Mouse (Mus musculus): ENCODE measurements around the gene Klk14. TPM values are rescaled to one million over a fixed set of nuclear protein-coding genes. Genes with fewer than 3 reads are reported as not detected.

The Klk14 gene
- polyA plus RNA-seq (2017; shearing (Covaris generic)): not detected

GRCm38 (mm10) chr7:43690118-43690517 lies at the start of gene Klk14:
Gene Klk14, plus strand, starts transcription at chr7:43690418.

DNA sequence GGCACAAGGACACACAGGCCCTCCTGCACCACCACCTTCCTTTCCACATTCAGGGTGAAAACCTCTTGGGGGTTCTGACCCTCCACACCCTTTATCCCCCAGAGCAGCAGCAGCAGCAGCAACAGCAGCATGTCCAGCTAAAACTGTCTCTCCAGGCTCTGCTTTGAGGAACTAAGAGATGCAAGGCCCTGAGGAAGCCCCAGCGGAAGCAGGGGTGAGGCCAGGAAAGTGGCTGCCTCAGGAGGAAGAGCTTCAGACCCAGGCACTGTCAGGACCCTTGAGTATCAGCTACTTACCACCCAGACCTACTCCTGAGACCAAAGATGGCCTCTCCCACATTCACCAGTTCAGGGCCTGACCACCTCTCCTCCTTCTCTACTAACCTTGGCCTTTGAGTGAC lies 30.2 kb upstream of the Klk14 start, which contains the start of gene Siglece:
Siglece (minus strand) TSS at position 160 of the 400 bp plus-strand sequence.

DNA sequence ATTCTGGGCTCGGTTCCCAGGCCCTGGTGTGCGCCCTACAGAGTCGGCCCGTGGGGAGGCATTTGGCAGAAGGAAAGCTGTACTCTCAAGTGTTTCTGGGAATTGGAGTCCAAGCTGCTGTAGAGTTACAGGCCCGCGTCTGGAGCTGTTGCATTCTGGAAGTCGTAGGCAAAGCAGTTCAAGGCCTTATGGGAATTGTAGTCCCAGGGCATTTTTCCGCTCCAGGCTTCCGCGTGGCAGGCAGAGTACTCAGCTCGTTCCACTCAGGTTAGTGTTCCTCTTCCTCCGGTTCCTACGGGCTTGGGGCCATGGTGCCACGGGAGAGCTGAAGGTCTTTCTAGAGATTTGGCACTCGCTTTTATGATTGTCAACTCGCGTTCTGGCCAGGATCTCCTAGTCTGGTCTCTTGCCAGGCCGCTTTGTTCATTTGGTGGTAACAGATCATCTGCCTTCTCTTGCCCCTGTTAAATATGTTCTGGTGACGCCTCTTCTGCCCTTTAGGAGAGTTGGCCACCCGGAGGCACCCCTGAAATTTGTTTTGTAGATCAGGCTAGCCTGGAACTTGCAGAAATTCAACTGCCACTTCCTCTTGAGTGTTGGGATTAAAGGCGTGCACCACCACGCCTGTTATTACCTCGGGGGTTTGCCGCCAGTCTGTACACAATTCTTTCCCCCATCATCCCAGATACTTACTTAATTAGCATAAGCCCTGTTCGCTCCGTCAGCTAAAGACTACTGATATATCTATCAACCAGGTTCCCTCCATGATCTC lies 18.2 kb upstream of the Klk14 start, which contains the start of gene Ctu1:
Ctu1 (plus strand) TSS at position 208 of the 772 bp plus-strand sequence.

GRCm38 (mm10) chr7:43712267-43712666 lies 22.0 kb downstream of the Klk14 start, which contains the start of gene Klk13:
Gene Klk13, plus strand, starts transcription at chr7:43712567.

Other genes with a start within 250 kb of the Klk14 start
- gene Cldnd2, start 249.6 kb upstream of the Klk14 start, polyA plus RNA-seq (2017; shearing (Covaris generic)): under 1 TPM in 1 of 2 experiments, not detected in 1; 0.45 TPM
- 100 to 1,000 TPM; 142 to 168 TPM for gene Etfb, start 246.3 kb upstream of the Klk14 start, polyA plus RNA-seq (2017; shearing (Covaris generic))
- not detected for gene Gm45233, start 246.3 kb upstream of the Klk14 start, polyA plus RNA-seq (2017; shearing (Covaris generic))
- 1 to 10 TPM; 4.1 to 5.4 TPM for gene Vsig10l, start 227.3 kb upstream of the Klk14 start, polyA plus RNA-seq (2017; shearing (Covaris generic))
- not detected for gene Iglon5, start 200.3 kb upstream of the Klk14 start, polyA plus RNA-seq (2017; shearing (Covaris generic))
- under 1 TPM; 0.04 to 0.07 TPM for gene 4931406B18Rik, start 184.5 kb upstream of the Klk14 start, polyA plus RNA-seq (2017; shearing (Covaris generic))
- gene Cd33, start 146.0 kb upstream of the Klk14 start, polyA plus RNA-seq (2017; shearing (Covaris generic)): not detected
- 1 to 10 TPM; 3.5 to 4.6 TPM for gene Zfp658, start 128.2 kb upstream of the Klk14 start, polyA plus RNA-seq (2017; shearing (Covaris generic))
- 10 to 100 TPM in 1 of 2 experiments, 1 to 10 TPM in 1; 8.5 to 10.1 TPM for gene Zfp719, start 110.8 kb upstream of the Klk14 start, polyA plus RNA-seq (2017; shearing (Covaris generic))
- under 1 TPM in 1 of 2 experiments, not detected in 1; 0.07 TPM for gene Zfp819, start 83.2 kb upstream of the Klk14 start, polyA plus RNA-seq (2017; shearing (Covaris generic))
- gene Ceacam18, start 55.7 kb upstream of the Klk14 start, polyA plus RNA-seq (2017; shearing (Covaris generic)): not detected
- under 1 TPM; 0.51 to 0.80 TPM for gene Siglece, start 30.3 kb upstream of the Klk14 start, polyA plus RNA-seq (2017; shearing (Covaris generic))
- 10 to 100 TPM in 1 of 2 experiments, 1 to 10 TPM in 1; 8.3 to 13.4 TPM for gene Ctu1, start 18.4 kb upstream of the Klk14 start, polyA plus RNA-seq (2017; shearing (Covaris generic))
- not detected for gene Klk13, start 22.1 kb downstream of the Klk14 start, polyA plus RNA-seq (2017; shearing (Covaris generic))
- gene Klk12, start 78.5 kb downstream of the Klk14 start, polyA plus RNA-seq (2017; shearing (Covaris generic)): under 1 TPM in 1 of 2 experiments, not detected in 1; 0.18 TPM
- gene Klk11, start 84.2 kb downstream of the Klk14 start, polyA plus RNA-seq (2017; shearing (Covaris generic)): under 1 TPM in 1 of 2 experiments, not detected in 1; 0.29 TPM
- gene Klk10, start 90.6 kb downstream of the Klk14 start, polyA plus RNA-seq (2017; shearing (Covaris generic)): under 1 TPM in 1 of 2 experiments, not detected in 1; 0.25 TPM
- 1 to 10 TPM in 1 of 2 experiments, under 1 TPM in 1; 0.61 to 1.0 TPM for gene Klk9, start 101.5 kb downstream of the Klk14 start, polyA plus RNA-seq (2017; shearing (Covaris generic))
- 100 to 1,000 TPM; 133 to 264 TPM for gene Klk8, start 107.2 kb downstream of the Klk14 start, polyA plus RNA-seq (2017; shearing (Covaris generic))
- gene Klk7, start 120.9 kb downstream of the Klk14 start, polyA plus RNA-seq (2017; shearing (Covaris generic)): under 1 TPM; 0.29 to 0.38 TPM
- gene Klk6, start 134.1 kb downstream of the Klk14 start, polyA plus RNA-seq (2017; shearing (Covaris generic)): under 1 TPM in 1 of 2 experiments, not detected in 1; 0.37 TPM
- not detected for gene Klk5, start 151.6 kb downstream of the Klk14 start, polyA plus RNA-seq (2017; shearing (Covaris generic))
- gene Klk4, start 190.7 kb downstream of the Klk14 start, polyA plus RNA-seq (2017; shearing (Covaris generic)): not detected
- 1 to 10 TPM in 1 of 2 experiments, not detected in 1; 1.6 TPM for gene Klk15, start 243.3 kb downstream of the Klk14 start, polyA plus RNA-seq (2017; shearing (Covaris generic))

All from activated CD4-positive, CD25-positive, alpha-beta regulatory T cell (primary cell).